ENCODE assay signal across 10 mouse cellular contexts in the genomic region with DNA sequence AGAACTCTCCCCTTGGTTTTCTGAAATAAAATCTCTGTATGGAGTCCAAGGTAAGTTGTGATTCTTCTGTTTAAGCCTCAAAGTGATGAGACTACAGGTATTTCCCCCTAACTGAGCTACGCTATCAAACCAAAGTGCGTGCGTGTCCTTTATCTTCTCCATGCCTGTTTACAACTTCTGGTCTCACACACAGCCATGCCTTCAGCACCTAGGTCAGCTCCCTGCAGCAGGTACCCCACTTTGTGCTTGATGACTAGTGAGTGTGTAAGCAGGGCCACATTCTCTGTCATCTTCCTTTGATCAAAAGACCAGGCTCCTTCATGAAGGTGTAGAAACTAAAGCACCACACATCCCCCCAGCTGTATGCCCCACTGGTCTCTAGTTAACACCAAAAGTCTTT. TPM values are rescaled to one million over a fixed set of nuclear protein-coding genes. Genes with fewer than 3 reads are reported as not detected.
DNase-seq lines count a peak whose midpoint lies in the region; ATAC-seq lines count a peak whose summit lies in the region.
"Had no signal": no experiment of that assay in that cellular context is flagged by ENCODE, and none has a peak within 500 bp of the region (broad histone marks: within the 10 kb centered on the region; RNA-seq: fewer than 3 reads in every experiment).

No protein-coding gene starts in this region.

- ATAC-seq in hindbrain, embryonic 13.5 days (ENCODE audit: low FRiP score), result no peak

- H3K27me3 ChIP-seq in hindbrain, embryonic 10.5 days (ENCODE audit: insufficient read depth, poor library complexity, severe bottlenecking), result no peaks in the 10 kb centered on the region
- no peaks in the 10 kb centered on the region for H3K27me3 ChIP-seq in hindbrain, embryonic 13.5 days
- H3K27me3 ChIP-seq in limb, embryonic 10.5 days (ENCODE audit: low read depth, poor library complexity, severe bottlenecking), result no peaks in the 10 kb centered on the region
- no peaks in the 10 kb centered on the region for H3K27me3 ChIP-seq in midbrain, embryonic 10.5 days (ENCODE audit: low read depth, poor library complexity, severe bottlenecking)
- H3K27me3 ChIP-seq: liver, embryonic 15.5 days had no signal

- H3K27ac ChIP-seq in hindbrain, embryonic 10.5 days, result no peak overlapping the region
- H3K27ac ChIP-seq in hindbrain, embryonic 13.5 days, result no peak overlapping the region
- no peak overlapping the region for H3K27ac ChIP-seq in limb, embryonic 10.5 days
- H3K27ac ChIP-seq in midbrain, embryonic 10.5 days (replicated peaks), result no peak overlapping the region
- H3K27ac ChIP-seq: liver, embryonic 15.5 days had no signal

- H3K9ac ChIP-seq in hindbrain, embryonic 13.5 days, result no peak overlapping the region
- H3K9ac ChIP-seq: liver, embryonic 15.5 days had no signal

- no peaks in the 10 kb centered on the region for H3K4me1 ChIP-seq in hindbrain, embryonic 10.5 days (replicated peaks)
- no peaks in the 10 kb centered on the region for H3K4me1 ChIP-seq in hindbrain, embryonic 13.5 days (replicated peaks)
- 0 out of 2 replicates have a peak, but pooled peaks cover 2% of the 10 kb centered on the region for H3K4me1 ChIP-seq in limb, embryonic 10.5 days
- no peaks in the 10 kb centered on the region for H3K4me1 ChIP-seq in midbrain, embryonic 10.5 days
- H3K4me1 ChIP-seq: liver, embryonic 15.5 days had no signal

- H3K4me3 ChIP-seq in hindbrain, embryonic 10.5 days, result no peak overlapping the region
- H3K4me3 ChIP-seq in hindbrain, embryonic 13.5 days, result no peak overlapping the region
- H3K4me3 ChIP-seq in limb, embryonic 10.5 days, result no peak overlapping the region
- H3K4me3 ChIP-seq in midbrain, embryonic 10.5 days, result no peak overlapping the region
- H3K4me3 ChIP-seq: liver, embryonic 15.5 days had no signal

- 62% methylated on average over 3 of the region's 3 CpGs for WGBS in hindbrain, embryonic 10.5 days
- WGBS in hindbrain, embryonic 13.5 days, result 59% methylated on average over 3 of the region's 3 CpGs
- 50% methylated on average over 3 of the region's 3 CpGs for WGBS in limb, embryonic 10.5 days
- 58% methylated on average over 3 of the region's 3 CpGs for WGBS in midbrain, embryonic 10.5 days

- H3K9me3 ChIP-seq in hindbrain, embryonic 10.5 days, result no peaks in the 10 kb centered on the region
- H3K9me3 ChIP-seq in hindbrain, embryonic 13.5 days, result no peaks in the 10 kb centered on the region
- no peaks in the 10 kb centered on the region for H3K9me3 ChIP-seq in limb, embryonic 10.5 days (replicated peaks)
- H3K9me3 ChIP-seq in midbrain, embryonic 10.5 days (replicated peaks), result no peaks in the 10 kb centered on the region
- H3K9me3 ChIP-seq: G1E; liver, embryonic 15.5 days had no signal

- H3K4me2 ChIP-seq in hindbrain, embryonic 13.5 days, result no peak overlapping the region
- H3K4me2 ChIP-seq: liver, embryonic 15.5 days had no signal

- no peaks in the 10 kb centered on the region for H3K36me3 ChIP-seq in hindbrain, embryonic 10.5 days
- no peaks in the 10 kb centered on the region for H3K36me3 ChIP-seq in hindbrain, embryonic 13.5 days
- no peaks in the 10 kb centered on the region for H3K36me3 ChIP-seq in limb, embryonic 10.5 days
- H3K36me3 ChIP-seq in midbrain, embryonic 10.5 days, result no peaks in the 10 kb centered on the region
- H3K36me3 ChIP-seq: G1E; liver, embryonic 15.5 days had no signal

- peak; percentile 40 for DNase-seq in hindbrain, embryonic 10.5 days (ENCODE audit: low spot score)
- peak; percentile 25 for DNase-seq in urinary bladder, postnatal 14 days (ENCODE audit: low spot score)
- DNase-seq in urinary bladder, postnatal 4 days (ENCODE audit: low spot score in 2 of 2), result no peak
- peak; percentile 72 for DNase-seq in limb, embryonic 10.5 days (ENCODE audit: low spot score)
- no peak for DNase-seq in left cerebral cortex, postnatal 14 days (ENCODE audit: low spot score in 2 of 2)
- DNase-seq in ovary, adult 18-20 months (ENCODE audit: low spot score), result no peak
- DNase-seq in midbrain, embryonic 10.5 days (ENCODE audit: low spot score), result no peak

- intact Hi-C loops in left cerebral cortex, postnatal 14 days (cut with DNase I), result no loop called here

RNA-seq across cellular contexts. Expression of a gene that starts 22.0 kb away (rescaled TPM):
- polyA plus RNA-seq in hindbrain, embryonic 10.5 days (2016; fragmentation: Nextera tagmentation; extraction: Ambion mirVana), result 10.6 and 12.1 TPM in 2 replicates
- 10.2 and 10.8 TPM in 2 replicates for polyA plus RNA-seq in hindbrain, embryonic 13.5 days (2015; fragmentation: Nextera tagmentation; extraction: Ambion mirVana)
- polyA plus RNA-seq in limb, embryonic 10.5 days (2016; fragmentation: Nextera tagmentation; extraction: Ambion mirVana), result 9.9 and 10.2 TPM in 2 replicates
- 10 to 100 TPM; 14.5 TPM for total RNA-seq in left cerebral cortex, postnatal 14 days (2021)
- polyA plus RNA-seq in midbrain, embryonic 10.5 days (2016; fragmentation: Nextera tagmentation; extraction: Ambion mirVana), result 11.6 and 12.5 TPM in 2 replicates

Comparison
In these comparisons a context has a peak if more than half of its experiments do, and no peak if none do; other contexts are left out.
1. DNase-seq: peak in hindbrain, embryonic 10.5 days (single experiment), urinary bladder, postnatal 14 days (single experiment) and limb, embryonic 10.5 days (single experiment); none in urinary bladder, postnatal 4 days (0 of 2), left cerebral cortex, postnatal 14 days (0 of 2), ovary, adult 18-20 months (single experiment) and midbrain, embryonic 10.5 days (single experiment).